In genomic region chr6:39256304-39257103, GRCm38 (mm10) we compare ENCODE assay signal across 9 mouse cellular contexts. TPM values are rescaled to one million over a fixed set of nuclear protein-coding genes. Genes with fewer than 3 reads are reported as not detected.
A peak's percentile ranks its signal among the peaks of the same experiment; 100 is the strongest.
DNase-seq lines count a peak whose midpoint lies in the region; ATAC-seq and TF ChIP-seq lines count a peak whose summit lies in the region.
"Had no signal": no experiment of that assay in that cellular context is flagged by ENCODE, and none has a peak within 500 bp of the region (broad histone marks: within the 10 kb centered on the region; RNA-seq: fewer than 3 reads in every experiment).

No protein-coding gene starts in this region.

- H3K4me1 ChIP-seq in cortical plate, adult 2 months (ENCODE audit: control insufficient read depth, insufficient read depth, low read length): no peaks in the 10 kb centered on the region

- no peak overlapping the region for H3K27ac ChIP-seq in cortical plate, adult 2 months (ENCODE audit: insufficient read depth, low read length)

- TF ChIP-seq CTCF in cortical plate, adult 2 months (IDR thresholded peaks at IDR 0.05; ENCODE audit: extremely low read depth, insufficient read depth, low read length): no peak

- intact Hi-C loops in left cerebral cortex, postnatal 25 days (cut with DNase I): loop anchor here (2.0 kb wide), 1 partner anchor 50 kb away; the partner anchor contains the start of gene Kdm7a

- no peak for TF ChIP-seq POLR2A in cortical plate, adult 2 months (IDR thresholded peaks at IDR 0.05; ENCODE audit: extremely low read depth, insufficient read depth, low read length)

- H3K4me3 ChIP-seq in cortical plate, adult 2 months (ENCODE audit: insufficient read depth, low read length): peak overlapping the region; percentile 59
- H3K4me3 ChIP-seq: erythroblast, embryonic 14.5 days had no signal

- peak; percentile 29; the same call in 1 of the 2 replicates for ATAC-seq in megakaryocyte, adult 5-6 weeks (ENCODE audit: poor library complexity, severe bottlenecking)

- peak; percentile 50 for DNase-seq in adrenal gland, postnatal 25 days
- peak; percentile 46 for DNase-seq in gastrocnemius, postnatal 25 days
- peak; percentile 39 for DNase-seq in hindlimb bud, embryonic 11.5 days (ENCODE audit: extremely low spot score, low read depth, low spot score)
- peak; percentile 35 to 42 for DNase-seq in left cerebral cortex, postnatal 25 days (ENCODE audit: low spot score in 2 of 2)
- DNase-seq in right cerebral cortex, postnatal 4 days: peak; percentile 63
- no peak for DNase-seq in c-Kit-positive CD71-positive TER-119-positive erythroid progenitor cells, embryonic 14.5 days (ENCODE audit: low spot score)

RNA-seq across cellular contexts. Expression of gene Kdm7a, which starts 49.9 kb away (rescaled TPM):
- total RNA-seq in adrenal gland, postnatal 25 days (2021): 19.6 and 23.4 TPM in 2 replicates
- 12.3 and 13.1 TPM in 2 replicates for polyA plus RNA-seq in cortical plate, adult 2 months (2012; rRNA removed)
- 10 to 100 TPM; 18.6 to 19.2 TPM for total RNA-seq in gastrocnemius, postnatal 25 days (2021)
- total RNA-seq in left cerebral cortex, postnatal 25 days (2021): 10 to 100 TPM; 38.7 to 39.9 TPM
- 86.5 and 89.6 TPM in 2 replicates for total RNA-seq in megakaryocyte, adult 5-6 weeks (2015)
- 80.4 and 101 TPM in 2 replicates for total RNA-seq in megakaryocyte, adult 5-6 weeks (2017)
